Mouse (Mus musculus) liver, adult 2 months (tissue): ENCODE measurements at regions not wholly inside any gene's neighbourhood (a gene's known extent, or its start where the extent isn't known, plus 50 kb on each side); places are given as distances from the start of the nearest gene placed in this dataset.

Experiments used
- CTCF ChIP-seq: fragments of 200-500 bp; IDR thresholded peaks from 2 replicates; pipeline ENCODE4 v1.5.1; 2011; ENCODE audit warnings: low read depth, low read length, control low read depth
- POLR2A ChIP-seq: fragments of 200-500 bp; IDR thresholded peaks from 2 replicates; pipeline ENCODE4 v1.6.1; 2011; ENCODE audit warnings: low read length, control low read depth; ENCODE audit not compliant: insufficient read depth; ENCODE audit errors: extremely low read depth

DNA sequence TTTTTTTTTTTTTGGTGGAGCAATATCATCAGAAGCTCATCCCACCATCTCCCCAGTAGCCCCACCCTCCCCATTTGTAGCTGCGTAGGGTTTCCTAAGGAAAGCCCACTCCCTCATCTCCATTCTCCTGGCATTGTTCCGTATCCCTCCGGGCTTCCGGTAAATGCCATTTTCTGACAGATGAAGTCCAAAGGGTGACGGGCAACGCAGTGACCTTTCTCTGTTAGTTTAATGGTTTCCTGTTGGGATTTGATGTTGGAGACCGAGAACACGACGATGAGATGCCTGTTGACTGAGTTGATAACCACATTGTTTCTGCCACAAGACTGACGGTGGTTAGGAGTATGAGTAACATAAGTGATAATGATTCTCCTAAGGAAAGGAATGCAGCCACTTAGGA, 143.6 kb upstream of the Opcml start:
- no peak for TF ChIP-seq CTCF
- no peak for TF ChIP-seq POLR2A
